Mouse (Mus musculus): ENCODE data around the gene Kctd3. TPM values are rescaled to one million over a fixed set of nuclear protein-coding genes. Genes with fewer than 3 reads are reported as not detected.

Gene Kctd3
- polyA plus RNA-seq, 1 experiment from 2014 or later = 32.6 TPM

DNA sequence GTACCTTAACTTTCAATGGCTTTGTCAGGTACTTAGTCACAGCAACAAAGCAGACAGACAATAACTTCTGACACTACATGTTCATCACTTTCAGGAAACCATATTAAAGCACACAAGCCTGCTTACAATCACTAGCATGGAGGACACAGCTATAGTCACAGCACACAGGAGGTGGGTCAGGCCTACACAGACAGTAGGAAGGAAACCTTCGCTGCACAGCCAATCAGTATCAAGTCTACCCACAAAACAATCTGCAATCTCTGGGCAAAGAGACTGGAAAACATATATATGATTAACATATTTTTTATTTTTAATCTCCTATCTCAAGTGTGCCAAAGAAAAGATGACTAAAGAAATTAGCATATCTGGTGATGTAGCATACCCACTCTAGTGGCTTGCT, 2.9 kb downstream of the Kctd3 start:
- 95% methylated on average over 1 of the region's 1 CpGs for WGBS

DNA sequence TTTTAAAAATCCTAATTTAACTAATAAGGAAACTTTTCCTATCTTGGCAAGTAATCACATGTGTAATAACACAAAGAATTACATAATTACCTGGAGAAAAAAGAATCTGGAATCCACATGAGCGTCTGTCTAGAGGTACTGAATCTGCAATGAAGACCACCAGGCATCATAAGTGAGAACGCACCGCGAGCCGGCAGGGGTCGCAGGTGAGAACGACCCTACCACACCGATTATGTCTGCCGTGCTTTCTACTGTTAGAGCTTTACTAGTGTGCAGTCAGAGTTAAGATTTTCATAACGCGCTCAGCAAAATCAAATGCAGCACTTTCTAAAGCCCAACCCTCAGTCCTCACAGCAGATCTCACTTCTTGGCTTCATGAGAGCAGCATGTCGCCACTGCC, 5.8 kb downstream of the Kctd3 start:
- 89% methylated on average over 12 of the region's 12 CpGs for WGBS
- Histone ChIP-seq H3K27me3 (ENCODE audit: low read depth, poor library complexity, severe bottlenecking) (no peaks in the 10 kb centered on the region), H3K4me1 (peaks cover 13% of the 10 kb centered on the region), H3K27ac (no peak overlapping the region), H3K4me3 (no peak overlapping the region), H3K36me3 (peaks cover 66% of the 10 kb centered on the region), H3K9me3 (replicated peaks) (no peaks in the 10 kb centered on the region)
- DNase-seq (ENCODE audit: low spot score) = no peak

More for the DNA sequence above, 2.9 kb downstream of the Kctd3 start:
- peaks cover 19% of the 10 kb centered on the region for H3K4me1 ChIP-seq
- H3K27ac ChIP-seq = no peak overlapping the region
- H3K36me3 ChIP-seq = peaks cover 39% of the 10 kb centered on the region
- H3K9me3 ChIP-seq (replicated peaks) = no peaks in the 10 kb centered on the region
- no peak overlapping the region for H3K4me3 ChIP-seq
- DNase-seq (ENCODE audit: low spot score) = no peak
- H3K27me3 ChIP-seq (ENCODE audit: low read depth, poor library complexity, severe bottlenecking) = no peaks in the 10 kb centered on the region

DNA sequence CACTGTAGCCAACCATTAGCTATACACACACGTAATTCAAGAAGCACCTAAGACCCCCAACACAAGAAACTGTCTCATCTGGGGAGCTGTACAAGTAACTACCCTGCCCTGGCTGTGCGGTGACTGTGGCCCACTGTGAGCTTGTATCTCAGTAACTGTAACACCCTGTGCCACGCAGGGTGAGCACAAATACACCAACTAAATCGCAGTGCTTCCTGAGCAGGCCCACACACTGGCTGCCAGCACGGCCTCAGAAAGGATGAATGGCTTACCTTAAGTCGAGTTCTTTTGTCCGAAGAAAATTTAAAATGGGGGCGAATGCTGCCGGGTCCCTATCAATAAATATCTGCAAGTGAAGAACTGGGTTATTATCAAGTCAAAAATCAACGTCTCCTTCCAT, 7.7 kb downstream of the Kctd3 start:
- Histone ChIP-seq H3K4me3 (no peak overlapping the region), H3K4me1 (0 out of 2 replicates have a peak, but pooled peaks cover 2% of the 10 kb centered on the region), H3K27ac (no peak overlapping the region), H3K9me3 (replicated peaks) (no peaks in the 10 kb centered on the region), H3K36me3 (peaks cover 78% of the 10 kb centered on the region), H3K27me3 (ENCODE audit: low read depth, poor library complexity, severe bottlenecking) (no peaks in the 10 kb centered on the region)
- no peak for DNase-seq (ENCODE audit: low spot score)
- 91% methylated on average over 10 of the region's 10 CpGs for WGBS

DNA sequence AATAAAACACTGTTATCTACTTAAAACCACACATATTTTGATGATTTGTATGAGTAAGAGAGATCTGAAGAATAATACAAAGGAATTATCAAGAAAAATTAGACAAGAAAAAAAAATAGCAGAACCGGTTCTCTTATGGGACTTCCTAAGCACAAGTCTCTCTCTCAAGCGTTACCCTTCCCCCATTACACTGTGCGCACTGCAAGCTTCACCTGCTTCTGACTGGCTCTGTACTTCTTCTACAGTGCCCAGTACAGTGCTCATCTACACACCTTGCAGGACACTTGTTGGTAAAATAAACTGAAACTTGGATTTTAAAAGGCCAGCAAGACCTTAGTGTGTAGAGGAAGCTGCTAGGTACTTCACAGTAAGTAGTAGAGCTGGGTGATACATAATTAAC, 9.7 kb downstream of the Kctd3 start:
- Histone ChIP-seq H3K27ac (no peak overlapping the region), H3K9me3 (replicated peaks) (no peaks in the 10 kb centered on the region), H3K36me3 (peaks cover 88% of the 10 kb centered on the region), H3K4me1 (no peaks in the 10 kb centered on the region), H3K27me3 (ENCODE audit: low read depth, poor library complexity, severe bottlenecking) (no peaks in the 10 kb centered on the region), H3K4me3 (no peak overlapping the region)
- 97% methylated on average over 3 of the region's 3 CpGs for WGBS
- no peak for DNase-seq (ENCODE audit: low spot score)

DNA sequence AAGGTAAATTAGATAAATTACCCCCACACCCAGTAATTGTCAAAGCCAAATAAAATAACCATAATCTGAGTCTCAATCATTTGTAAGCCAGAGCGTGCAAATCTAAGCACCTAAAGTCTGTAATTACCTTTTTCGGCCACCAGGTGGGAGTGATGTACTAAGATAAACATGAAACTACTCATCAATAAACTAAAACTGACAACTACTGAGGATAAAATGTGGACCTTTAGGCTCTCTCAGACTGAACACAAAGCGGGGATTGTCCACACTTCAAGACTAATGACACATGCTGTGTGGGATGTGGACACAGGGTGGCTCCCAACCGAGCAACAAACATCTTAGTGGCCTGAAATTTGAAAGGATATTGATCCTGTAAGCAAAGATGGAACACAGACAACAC, 14.4 kb downstream of the Kctd3 start:
- no peak overlapping the region for H3K27ac ChIP-seq
- DNase-seq (ENCODE audit: low spot score) = no peak
- H3K4me1 ChIP-seq = no peaks in the 10 kb centered on the region
- H3K27me3 ChIP-seq (ENCODE audit: low read depth, poor library complexity, severe bottlenecking) = no peaks in the 10 kb centered on the region
- no peak overlapping the region for H3K4me3 ChIP-seq
- WGBS = 56% methylated on average over 4 of the region's 4 CpGs
- peaks cover 91% of the 10 kb centered on the region for H3K36me3 ChIP-seq
- no peaks in the 10 kb centered on the region for H3K9me3 ChIP-seq (replicated peaks)

DNA sequence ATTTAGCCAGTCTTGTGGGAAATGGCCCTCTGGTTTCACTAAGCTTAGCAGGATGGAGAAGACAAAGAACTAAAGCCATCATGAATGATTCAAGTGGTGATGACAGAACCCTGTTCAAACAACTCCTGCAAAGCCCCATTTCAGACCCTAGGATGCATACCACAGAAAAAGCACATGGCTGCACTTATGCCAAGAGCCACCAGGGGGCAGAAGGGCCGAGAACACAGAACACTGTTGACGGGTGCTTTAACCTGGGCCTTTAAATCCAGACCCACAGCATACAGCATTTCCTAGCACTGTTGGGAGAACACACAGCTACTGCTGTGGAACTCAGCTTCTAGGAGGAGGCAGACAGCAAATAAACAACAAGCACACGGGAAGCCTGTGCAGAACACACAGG, 27.6 kb downstream of the Kctd3 start:
- Histone ChIP-seq H3K9me3 (replicated peaks) (no peaks in the 10 kb centered on the region), H3K27me3 (ENCODE audit: low read depth, poor library complexity, severe bottlenecking) (no peaks in the 10 kb centered on the region), H3K36me3 (peaks cover 96% of the 10 kb centered on the region), H3K4me3 (no peak overlapping the region), H3K4me1 (no peaks in the 10 kb centered on the region), H3K27ac (no peak overlapping the region)
- peak; percentile 78 for DNase-seq (ENCODE audit: low spot score)
- WGBS = 27% methylated on average over 3 of the region's 3 CpGs

DNA sequence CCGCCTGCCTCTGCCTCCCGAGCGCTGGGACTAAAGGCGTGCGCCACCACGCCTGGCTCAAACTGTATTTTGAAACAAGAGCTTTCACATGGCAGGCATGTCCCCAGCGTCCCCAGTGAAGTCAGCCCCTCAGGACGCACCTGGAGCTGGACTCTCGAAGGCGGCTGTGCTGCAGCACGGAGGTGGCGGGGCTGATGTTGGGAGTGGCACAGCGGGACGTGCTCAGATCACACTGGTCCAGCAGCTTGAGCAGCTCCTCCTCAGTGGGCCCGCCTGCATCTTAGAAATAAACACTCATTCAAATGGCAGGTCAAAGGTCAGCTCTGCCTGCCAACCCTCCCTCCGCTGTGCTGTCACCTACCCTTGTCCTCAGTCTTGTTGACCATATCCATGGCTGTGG, 33.7 kb downstream of the Kctd3 start:
- Histone ChIP-seq H3K9me3 (replicated peaks) (no peaks in the 10 kb centered on the region), H3K36me3 (peaks cover 98% of the 10 kb centered on the region), H3K4me1 (no peaks in the 10 kb centered on the region), H3K27ac (no peak overlapping the region), H3K27me3 (ENCODE audit: low read depth, poor library complexity, severe bottlenecking) (no peaks in the 10 kb centered on the region), H3K4me3 (no peak overlapping the region)
- WGBS = 93% methylated on average over 16 of the region's 16 CpGs
- DNase-seq (ENCODE audit: low spot score) = no peak

DNA sequence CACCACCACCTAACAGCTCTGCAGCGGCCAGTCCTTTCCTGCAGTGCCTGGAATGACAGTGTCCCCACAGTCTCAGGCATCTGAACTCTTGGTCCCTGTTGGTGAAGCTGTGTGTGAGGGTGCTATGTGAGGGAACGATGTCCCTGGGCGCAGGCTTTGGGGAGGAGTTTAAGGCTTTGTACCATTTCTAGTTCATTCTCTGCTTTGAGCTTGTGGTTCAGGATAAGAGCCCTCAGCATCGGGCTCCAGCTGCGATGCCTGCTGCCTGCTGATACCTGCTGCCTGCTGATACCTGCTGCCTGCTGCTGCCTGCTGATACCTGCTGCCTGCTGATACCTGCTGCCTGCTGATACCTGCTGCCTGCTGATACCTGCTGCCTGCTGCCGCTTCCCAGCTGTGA, 34.6 kb downstream of the Kctd3 start:
- Histone ChIP-seq H3K36me3 (peaks cover 98% of the 10 kb centered on the region), H3K9me3 (replicated peaks) (no peaks in the 10 kb centered on the region), H3K27ac (no peak overlapping the region), H3K4me3 (no peak overlapping the region), H3K4me1 (no peaks in the 10 kb centered on the region), H3K27me3 (ENCODE audit: low read depth, poor library complexity, severe bottlenecking) (no peaks in the 10 kb centered on the region)
- 94% methylated on average over 6 of the region's 6 CpGs for WGBS
- DNase-seq (ENCODE audit: low spot score) = no peak

DNA sequence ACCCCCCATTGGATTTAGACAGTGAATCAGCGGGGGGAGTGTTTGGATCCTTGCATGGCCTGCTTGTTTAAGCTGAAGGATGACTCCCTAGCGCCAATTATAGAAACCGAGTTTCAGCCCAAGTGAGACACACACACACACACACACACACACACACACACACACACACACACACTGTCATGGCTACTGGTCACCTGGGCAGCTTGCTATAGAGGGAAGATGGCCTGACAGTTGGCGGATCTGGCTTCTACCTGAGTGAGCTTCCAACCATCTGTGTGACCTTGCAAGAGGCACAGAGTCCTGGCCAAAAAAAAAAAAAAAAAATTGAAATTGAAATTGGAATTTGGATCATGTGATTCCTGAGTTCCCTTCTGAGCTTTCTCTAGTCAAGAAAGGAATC, 55.1 kb downstream of the Kctd3 start:
- Histone ChIP-seq H3K4me3 (no peak overlapping the region), H3K27ac (no peak overlapping the region), H3K9me3 (replicated peaks) (no peaks in the 10 kb centered on the region), H3K36me3 (no peaks in the 10 kb centered on the region), H3K27me3 (ENCODE audit: low read depth, poor library complexity, severe bottlenecking) (no peaks in the 10 kb centered on the region), H3K4me1 (0 out of 2 replicates have a peak, but pooled peaks cover 2% of the 10 kb centered on the region)
- 92% methylated on average over 4 of the region's 4 CpGs for WGBS
- DNase-seq (ENCODE audit: low spot score) = no peak

DNA sequence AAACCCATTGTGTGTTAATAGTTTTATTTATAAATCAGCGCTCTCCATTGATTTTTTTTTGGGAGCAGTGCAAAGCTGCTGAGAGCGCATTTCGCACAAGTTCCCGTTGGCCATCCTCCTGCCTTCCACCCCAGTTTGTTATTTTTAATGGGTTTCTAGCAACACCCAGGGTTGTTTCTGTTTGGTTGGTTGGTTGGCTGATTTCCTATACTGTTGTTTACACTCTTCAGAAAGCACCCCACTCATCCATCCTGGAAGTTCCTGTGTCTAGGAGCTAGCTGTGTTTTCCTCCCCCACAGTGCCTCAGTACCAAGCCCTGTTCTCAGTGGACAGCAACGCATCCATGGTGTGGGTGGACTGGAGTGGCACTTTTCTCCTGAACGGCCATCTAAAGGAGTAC, 56.5 kb downstream of the Kctd3 start:
- Histone ChIP-seq H3K36me3 (no peaks in the 10 kb centered on the region), H3K9me3 (replicated peaks) (no peaks in the 10 kb centered on the region), H3K27ac (no peak overlapping the region), H3K27me3 (ENCODE audit: low read depth, poor library complexity, severe bottlenecking) (no peaks in the 10 kb centered on the region), H3K4me3 (no peak overlapping the region), H3K4me1 (0 out of 2 replicates have a peak, but pooled peaks cover 2% of the 10 kb centered on the region)
- WGBS = 95% methylated on average over 6 of the region's 6 CpGs
- no peak for DNase-seq (ENCODE audit: low spot score)

DNA sequence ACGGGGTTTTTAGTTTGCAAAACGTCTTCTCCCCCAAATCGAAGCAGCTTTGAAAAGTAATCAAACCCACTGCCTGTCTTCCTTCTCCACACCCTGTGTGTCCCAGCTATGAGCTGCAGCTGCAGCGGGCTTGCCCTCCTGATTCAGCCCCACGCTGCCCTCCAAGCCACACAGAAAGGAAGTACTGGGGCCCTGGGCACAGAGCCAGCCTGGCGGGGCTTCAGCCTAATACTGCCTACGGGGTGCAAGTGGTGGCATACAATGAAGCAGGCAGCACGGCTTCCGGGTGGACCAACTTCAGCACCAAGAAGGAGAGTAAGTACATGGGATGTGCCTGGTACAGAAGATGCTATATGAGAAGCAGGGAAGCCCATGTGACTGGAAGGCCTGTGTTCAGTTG, 59.4 kb downstream of the Kctd3 start:
- 87% methylated on average over 9 of the region's 9 CpGs for WGBS
- DNase-seq (ENCODE audit: low spot score) = no peak
- no peak overlapping the region for H3K27ac ChIP-seq

DNA sequence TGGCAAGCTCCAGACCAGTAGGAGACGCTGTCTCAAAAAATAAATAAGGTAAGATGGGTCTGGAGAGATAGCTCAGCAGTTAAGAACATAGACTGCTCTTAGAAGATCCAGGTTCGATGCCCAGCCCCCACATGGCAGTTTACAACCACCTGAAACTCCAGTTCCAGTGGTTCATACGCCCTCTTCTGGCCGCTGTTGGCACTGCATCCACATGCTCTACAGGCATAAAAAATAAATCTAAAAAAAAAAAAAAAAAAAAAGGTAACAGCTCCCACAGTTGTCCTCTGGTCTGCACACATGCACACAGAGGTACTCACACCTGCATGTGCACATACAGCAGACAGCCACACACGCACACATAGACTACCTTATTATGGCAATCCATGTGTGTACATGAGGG, 59.8 kb downstream of the Kctd3 start:
- WGBS = 66% methylated on average over 5 of the region's 5 CpGs
- no peak for DNase-seq (ENCODE audit: low spot score)
- H3K9me3 ChIP-seq (replicated peaks) = no peaks in the 10 kb centered on the region
- H3K27me3 ChIP-seq (ENCODE audit: low read depth, poor library complexity, severe bottlenecking) = no peaks in the 10 kb centered on the region
- no peaks in the 10 kb centered on the region for H3K36me3 ChIP-seq
- peaks cover 12% of the 10 kb centered on the region for H3K4me1 ChIP-seq
- H3K4me3 ChIP-seq = no peak overlapping the region
- no peak overlapping the region for H3K27ac ChIP-seq

More for the DNA sequence above, 59.4 kb downstream of the Kctd3 start:
- H3K36me3 ChIP-seq = no peaks in the 10 kb centered on the region
- H3K9me3 ChIP-seq (replicated peaks) = no peaks in the 10 kb centered on the region
- H3K27me3 ChIP-seq (ENCODE audit: low read depth, poor library complexity, severe bottlenecking) = no peaks in the 10 kb centered on the region
- H3K4me3 ChIP-seq = no peak overlapping the region
- H3K4me1 ChIP-seq = peaks cover 12% of the 10 kb centered on the region

DNA sequence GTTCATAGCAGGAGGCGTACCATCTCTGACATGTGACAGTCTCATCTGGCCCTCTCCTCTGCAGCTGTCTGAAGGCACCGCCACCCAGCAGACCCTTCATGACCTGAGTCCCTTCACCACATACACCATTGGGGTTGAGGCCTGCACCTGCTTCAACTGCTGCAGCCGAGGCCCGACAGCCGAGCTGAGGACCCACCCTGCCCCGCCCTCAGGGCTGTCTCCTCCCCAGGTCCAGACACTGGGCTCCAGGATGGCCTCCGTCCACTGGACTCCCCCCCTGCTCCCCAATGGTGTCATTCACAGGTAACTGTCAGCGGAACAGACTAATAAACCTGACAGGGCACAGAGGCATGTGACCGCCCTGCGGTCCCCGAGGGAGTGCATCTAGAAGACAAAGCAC, 60.8 kb downstream of the Kctd3 start:
- H3K9me3 ChIP-seq (replicated peaks) = no peaks in the 10 kb centered on the region
- H3K4me3 ChIP-seq = no peak overlapping the region
- H3K27ac ChIP-seq = no peak overlapping the region
- no peaks in the 10 kb centered on the region for H3K27me3 ChIP-seq (ENCODE audit: low read depth, poor library complexity, severe bottlenecking)
- H3K4me1 ChIP-seq = peaks cover 12% of the 10 kb centered on the region
- no peak for DNase-seq (ENCODE audit: low spot score)
- H3K36me3 ChIP-seq = no peaks in the 10 kb centered on the region
- WGBS = 90% methylated on average over 11 of the region's 11 CpGs

DNA sequence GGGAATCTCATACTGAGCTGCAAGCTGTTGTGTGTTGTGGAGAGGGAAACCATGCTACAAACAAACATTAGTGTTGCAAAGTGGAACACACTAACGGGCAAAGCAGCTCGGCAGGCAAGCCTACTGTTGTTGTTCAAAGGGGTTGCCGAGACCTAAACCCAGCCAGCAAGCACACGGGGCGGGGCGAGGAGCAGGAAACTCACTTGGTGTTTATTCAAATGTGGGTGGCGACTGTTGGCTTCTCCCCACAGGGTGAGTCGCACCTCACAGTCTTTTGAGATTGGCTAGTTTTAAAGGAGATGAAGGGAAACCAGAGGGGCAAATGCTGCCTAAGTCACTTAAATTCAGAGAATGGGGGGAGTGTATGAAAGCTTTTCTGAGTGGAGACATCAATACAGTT, 62.3 kb downstream of the Kctd3 start:
- H3K4me3 ChIP-seq = no peak overlapping the region
- no peak for DNase-seq (ENCODE audit: low spot score)

More for the DNA sequence above, 62.3 kb downstream of the Kctd3 start:
- peaks cover 12% of the 10 kb centered on the region for H3K4me1 ChIP-seq
- H3K27ac ChIP-seq = peak overlapping the region; percentile 36; the same call in 1 of the 2 replicates
- H3K27me3 ChIP-seq (ENCODE audit: low read depth, poor library complexity, severe bottlenecking) = no peaks in the 10 kb centered on the region
- no peaks in the 10 kb centered on the region for H3K9me3 ChIP-seq (replicated peaks)
- WGBS = 18% methylated on average over 8 of the region's 8 CpGs
- H3K36me3 ChIP-seq = no peaks in the 10 kb centered on the region
